In genomic region chr8:10638871-10639270, GRCm38 (mm10) we compare ENCODE assay signal across 31 mouse cellular contexts.
"Had no signal": no experiment of that assay in that cellular context is flagged by ENCODE, and none has a peak within 500 bp of the region (broad histone marks: within the 10 kb centered on the region; RNA-seq: fewer than 3 reads in every experiment).

No protein-coding gene starts in this region.

- H3K27me3 ChIP-seq: limb, embryonic 12.5 days; limb, embryonic 13.5 days; limb, embryonic 15.5 days; liver, embryonic 13.5 days; liver, embryonic 15.5 days; lung, embryonic 15.5 days; midbrain, embryonic 12.5 days; midbrain, embryonic 15.5 days; neural tube, embryonic 12.5 days had no signal

- H3K9ac ChIP-seq: limb, embryonic 12.5 days; limb, embryonic 13.5 days; limb, embryonic 15.5 days; liver, embryonic 12.5 days; liver, embryonic 13.5 days; liver, embryonic 14.5 days; liver, embryonic 15.5 days; liver, postnatal 0 days; lung, embryonic 14.5 days; lung, embryonic 15.5 days; midbrain, embryonic 12.5 days; midbrain, embryonic 13.5 days; midbrain, embryonic 15.5 days; neural tube, embryonic 12.5 days had no signal

- H3K9me3 ChIP-seq: limb, embryonic 10.5 days; limb, embryonic 12.5 days; limb, embryonic 13.5 days; limb, embryonic 15.5 days; liver, embryonic 12.5 days; liver, embryonic 13.5 days; liver, embryonic 15.5 days; lung, embryonic 15.5 days; megakaryocyte, embryonic 14.5 days; midbrain, embryonic 10.5 days; midbrain, embryonic 12.5 days; midbrain, embryonic 13.5 days; midbrain, embryonic 15.5 days; neural tube, embryonic 12.5 days had no signal

- H3K4me3 ChIP-seq: left cerebral cortex, adult 2 months; limb, embryonic 10.5 days; limb, embryonic 12.5 days; limb, embryonic 13.5 days; limb, embryonic 15.5 days; liver, embryonic 12.5 days; liver, embryonic 13.5 days; liver, embryonic 15.5 days; lung, embryonic 15.5 days; megakaryocyte, embryonic 14.5 days; midbrain, embryonic 10.5 days; midbrain, embryonic 12.5 days; midbrain, embryonic 13.5 days; midbrain, embryonic 15.5 days; myocyte; neural tube, embryonic 12.5 days had no signal

- H3K4me2 ChIP-seq: limb, embryonic 12.5 days; limb, embryonic 13.5 days; limb, embryonic 15.5 days; liver, embryonic 11.5 days; liver, embryonic 12.5 days; liver, embryonic 13.5 days; liver, embryonic 15.5 days; lung, embryonic 14.5 days; lung, embryonic 15.5 days; midbrain, embryonic 12.5 days; midbrain, embryonic 13.5 days; midbrain, embryonic 15.5 days; neural tube, embryonic 12.5 days had no signal

- H3K4me1 ChIP-seq: lung, embryonic 15.5 days; midbrain, embryonic 15.5 days had no signal

- ATAC-seq: liver, embryonic 12.5 days; liver, postnatal 0 days; lung, postnatal 0 days; midbrain, embryonic 13.5 days; midbrain, embryonic 15.5 days; midbrain, embryonic 16.5 days had no signal

- H3K27ac ChIP-seq: left cerebral cortex, adult 2 months; limb, embryonic 10.5 days; limb, embryonic 12.5 days; limb, embryonic 13.5 days; limb, embryonic 15.5 days; liver, embryonic 12.5 days; liver, embryonic 13.5 days; liver, embryonic 14.5 days; liver, embryonic 15.5 days; lung, embryonic 15.5 days; macrophage; midbrain, embryonic 10.5 days; midbrain, embryonic 12.5 days; midbrain, embryonic 13.5 days; midbrain, embryonic 15.5 days; neural tube, embryonic 12.5 days had no signal

- DNase-seq: left cerebral cortex, postnatal 4 days; liver; liver, embryonic 13.5 days; liver, postnatal 0 days; lung, adult 18-20 months; lung, adult 2 months; lung, embryonic 14.5 days; lung, postnatal 10 days; lung, postnatal 14 days; lung, postnatal 36 days; lung, postnatal 4 days had no signal

- H3K36me3 ChIP-seq: limb, embryonic 10.5 days; limb, embryonic 12.5 days; limb, embryonic 13.5 days; limb, embryonic 15.5 days; liver, embryonic 12.5 days; liver, embryonic 13.5 days; liver, embryonic 15.5 days; lung, embryonic 15.5 days; midbrain, embryonic 10.5 days; midbrain, embryonic 12.5 days; midbrain, embryonic 13.5 days; midbrain, embryonic 15.5 days; neural tube, embryonic 12.5 days had no signal
